Mouse (Mus musculus): ENCODE data around the gene Srbd1.

The Srbd1 gene

DNA sequence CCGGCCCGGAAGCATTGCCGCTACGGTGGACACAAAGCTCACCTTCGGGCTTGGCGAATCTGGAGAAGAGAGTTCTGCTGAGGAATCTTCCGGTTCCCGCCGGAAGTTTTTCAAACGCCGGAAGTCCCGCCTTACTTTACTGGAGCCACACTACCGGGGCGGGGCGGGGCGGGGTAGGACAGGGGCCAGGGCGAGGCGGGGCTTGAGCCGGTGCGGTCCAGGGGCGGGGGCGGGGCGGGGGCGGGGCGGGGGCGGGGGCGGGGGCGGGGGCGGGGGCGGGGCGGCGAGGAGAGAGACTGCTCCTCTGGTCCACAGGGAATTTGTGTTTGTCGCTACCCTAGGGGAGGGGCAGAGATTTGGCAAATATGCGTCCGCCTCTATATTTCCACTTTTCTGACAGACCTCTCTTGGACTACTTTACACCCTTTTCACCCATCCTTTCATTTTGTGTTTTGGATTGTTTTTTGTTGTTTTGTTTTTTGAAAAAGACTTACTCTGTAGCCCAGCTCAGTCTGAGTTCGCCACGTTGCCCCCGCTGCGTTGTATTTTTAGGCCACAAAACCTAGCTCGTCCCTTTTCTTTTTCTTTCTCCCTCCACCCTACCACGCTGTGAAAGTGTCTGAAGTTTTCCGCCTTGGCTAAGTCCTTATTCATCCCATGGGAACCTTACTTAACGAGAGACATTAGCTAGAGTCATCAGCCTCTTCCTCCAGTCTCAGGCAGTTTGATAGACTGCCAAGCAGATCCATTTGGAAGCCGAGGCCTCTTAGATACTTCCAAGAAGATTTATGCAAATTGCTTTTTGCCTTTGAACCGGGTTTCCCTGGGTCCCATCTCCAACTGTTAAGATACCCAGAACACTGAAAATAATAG lies at the start of gene Srbd1:
TSS of gene Srbd1 (minus strand) at position 97 of the 873 bp plus-strand sequence.
- ATAC-seq (ENCODE audit: insufficient number of reproducible peaks, low FRiP score, low TSS enrichment), result peak; percentile 78

DNA sequence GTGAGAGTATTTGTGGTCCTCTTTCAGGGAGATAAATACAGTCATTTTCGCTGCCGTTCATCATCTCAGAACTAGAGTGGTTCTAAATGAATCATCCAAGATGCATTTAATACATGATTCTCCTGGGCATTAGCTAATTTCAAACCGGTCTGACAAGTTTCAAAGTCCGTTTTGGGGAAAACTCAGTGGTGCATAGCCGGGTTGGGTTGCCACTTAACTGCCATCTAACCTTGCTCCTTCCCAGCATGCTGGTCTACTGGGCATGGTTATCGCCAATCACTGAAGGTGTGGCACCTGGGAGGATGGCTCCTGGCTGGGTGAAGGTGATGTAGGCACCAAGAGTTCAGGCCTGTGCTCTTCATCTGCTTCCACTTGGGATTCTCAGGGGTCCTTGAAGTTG lies 49.0 kb upstream of the Srbd1 start:
- no peak for ATAC-seq (ENCODE audit: insufficient number of reproducible peaks, low FRiP score, low TSS enrichment)

DNA sequence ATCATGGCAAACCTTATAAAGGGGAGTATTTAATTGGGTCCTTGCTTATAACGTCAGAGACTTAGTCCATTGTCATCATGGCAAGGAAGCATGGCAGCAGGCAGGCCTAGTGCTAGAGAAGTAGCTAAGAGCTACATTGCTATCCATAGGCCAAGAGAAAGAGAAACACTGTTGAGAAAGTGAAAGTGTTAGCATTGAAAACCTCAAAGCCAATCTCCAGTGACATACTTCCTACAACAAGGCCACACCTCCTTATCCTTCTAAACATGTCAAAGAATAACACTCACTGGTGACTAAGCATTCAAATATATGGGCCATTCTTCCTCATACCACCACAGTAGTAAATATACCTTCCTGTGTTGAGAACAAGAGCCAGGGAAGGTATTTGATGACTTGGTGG lies 42.8 kb upstream of the Srbd1 start:
- ATAC-seq (ENCODE audit: insufficient number of reproducible peaks, low FRiP score, low TSS enrichment), result no peak

DNA sequence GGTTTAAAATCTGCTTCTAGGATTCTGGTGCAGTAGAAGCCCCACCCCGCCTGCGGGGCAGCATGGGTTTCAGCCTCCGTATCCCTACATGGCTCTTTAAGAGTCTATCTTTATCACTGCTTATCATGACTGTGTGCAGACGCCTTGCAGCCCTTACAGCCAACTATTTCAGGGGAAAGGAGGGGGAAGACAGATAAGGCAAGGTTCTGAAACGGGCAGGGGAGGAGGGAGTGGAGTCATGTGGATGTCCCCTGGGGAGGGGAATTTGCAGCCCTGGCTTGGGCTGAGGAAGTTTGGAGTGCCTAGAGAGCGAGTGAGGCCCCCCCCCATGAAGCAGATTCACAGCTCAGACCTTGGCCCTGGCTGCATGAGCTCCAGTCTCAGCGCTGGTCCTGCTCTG lies 40.6 kb upstream of the Srbd1 start:
- ATAC-seq (ENCODE audit: insufficient number of reproducible peaks, low FRiP score, low TSS enrichment), result no peak

DNA sequence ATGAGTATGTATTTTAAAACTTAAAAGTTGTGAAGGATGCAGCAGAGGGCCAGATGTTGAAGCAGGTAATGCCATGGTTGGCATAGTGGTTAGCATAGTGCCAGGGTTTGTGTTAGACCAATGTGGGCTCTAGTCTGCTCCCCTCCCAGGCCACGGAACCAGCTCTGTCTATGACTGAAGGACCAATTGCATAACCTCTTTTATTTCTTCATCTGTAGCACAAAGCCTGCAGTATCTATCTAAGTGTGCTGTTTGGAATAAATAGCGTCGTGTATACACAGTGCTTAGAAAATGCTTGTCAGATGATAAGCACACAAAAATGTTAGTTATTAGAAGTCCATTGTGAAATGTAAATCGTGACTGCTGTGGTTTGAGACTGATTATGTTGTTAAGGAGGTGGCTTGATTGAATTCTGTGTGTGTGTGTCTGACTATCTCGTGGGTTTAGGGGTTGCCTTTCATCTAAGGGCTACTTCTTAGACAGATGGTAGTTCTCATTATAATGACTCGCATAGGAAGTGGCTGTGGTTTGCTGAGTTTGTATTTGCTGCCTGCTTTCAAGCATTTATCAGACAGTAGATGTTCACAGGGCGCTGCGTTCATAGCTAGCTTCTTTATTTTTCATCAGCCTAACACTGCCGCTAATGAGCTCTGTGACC lies 39.7 kb upstream of the Srbd1 start:
- ATAC-seq (ENCODE audit: insufficient number of reproducible peaks, low FRiP score, low TSS enrichment), result no peak

DNA sequence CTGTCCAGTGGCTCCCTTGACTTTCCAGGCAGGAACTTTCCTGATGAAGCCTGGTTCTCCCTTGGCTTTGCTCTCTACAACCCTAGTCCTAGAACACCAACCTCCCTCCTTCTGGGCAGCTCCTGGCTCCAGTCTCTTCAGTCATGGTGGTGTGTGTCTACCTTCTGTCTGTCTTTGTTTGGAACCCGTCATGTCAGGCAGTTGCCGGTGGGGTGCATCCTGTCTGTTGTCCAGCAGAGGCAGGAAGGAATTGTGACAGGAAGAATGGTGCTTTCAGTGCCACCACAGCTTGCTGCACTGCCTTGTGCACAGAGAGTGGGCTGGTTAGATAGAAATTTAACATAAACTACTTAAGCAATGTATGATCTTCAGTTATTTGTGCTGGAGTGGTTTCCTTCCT lies 38.8 kb upstream of the Srbd1 start:
- ATAC-seq (ENCODE audit: insufficient number of reproducible peaks, low FRiP score, low TSS enrichment), result peak; percentile 58; the same call in 1 of the 2 replicates

DNA sequence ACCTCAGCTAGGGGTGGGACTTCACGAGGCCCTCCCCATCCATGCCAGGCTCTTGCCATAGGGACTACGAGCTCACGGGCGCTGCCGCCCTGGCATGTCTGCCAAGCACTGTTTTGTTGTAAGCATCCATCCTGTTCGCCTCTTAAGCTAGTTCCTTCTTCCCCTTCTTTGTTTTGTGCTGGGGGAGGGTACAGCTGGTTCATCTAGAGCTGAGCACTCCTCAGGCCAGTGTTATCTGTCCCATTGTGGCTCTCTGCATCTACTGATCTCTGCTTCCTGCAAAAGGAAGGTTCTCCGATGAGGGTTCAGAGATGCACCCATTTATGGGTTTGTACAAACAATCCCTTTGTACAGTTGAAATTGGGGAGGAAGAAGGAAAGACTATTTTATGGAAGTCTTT lies 31.7 kb upstream of the Srbd1 start:
- ATAC-seq (ENCODE audit: insufficient number of reproducible peaks, low FRiP score, low TSS enrichment), result no peak

DNA sequence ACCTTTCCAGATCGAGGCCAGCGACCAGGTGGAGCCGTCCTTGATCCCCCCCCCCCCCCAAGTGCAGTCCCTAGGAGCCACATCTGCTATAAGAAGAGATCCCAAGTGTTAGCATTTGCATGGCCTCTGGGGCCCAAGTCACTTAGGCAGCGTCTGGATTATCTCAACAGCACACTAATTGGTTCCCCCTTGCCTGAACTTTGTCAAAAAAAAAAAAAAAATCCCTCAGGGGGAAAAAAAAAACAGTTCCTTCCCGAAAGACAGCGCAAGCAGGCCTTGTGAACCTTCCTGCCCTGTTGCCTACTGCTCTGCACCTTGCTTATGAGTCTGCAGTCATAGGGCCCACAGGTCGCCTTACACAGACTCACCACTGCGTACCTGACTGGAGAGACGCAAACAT lies 30.5 kb upstream of the Srbd1 start:
- no peak for ATAC-seq (ENCODE audit: insufficient number of reproducible peaks, low FRiP score, low TSS enrichment)

DNA sequence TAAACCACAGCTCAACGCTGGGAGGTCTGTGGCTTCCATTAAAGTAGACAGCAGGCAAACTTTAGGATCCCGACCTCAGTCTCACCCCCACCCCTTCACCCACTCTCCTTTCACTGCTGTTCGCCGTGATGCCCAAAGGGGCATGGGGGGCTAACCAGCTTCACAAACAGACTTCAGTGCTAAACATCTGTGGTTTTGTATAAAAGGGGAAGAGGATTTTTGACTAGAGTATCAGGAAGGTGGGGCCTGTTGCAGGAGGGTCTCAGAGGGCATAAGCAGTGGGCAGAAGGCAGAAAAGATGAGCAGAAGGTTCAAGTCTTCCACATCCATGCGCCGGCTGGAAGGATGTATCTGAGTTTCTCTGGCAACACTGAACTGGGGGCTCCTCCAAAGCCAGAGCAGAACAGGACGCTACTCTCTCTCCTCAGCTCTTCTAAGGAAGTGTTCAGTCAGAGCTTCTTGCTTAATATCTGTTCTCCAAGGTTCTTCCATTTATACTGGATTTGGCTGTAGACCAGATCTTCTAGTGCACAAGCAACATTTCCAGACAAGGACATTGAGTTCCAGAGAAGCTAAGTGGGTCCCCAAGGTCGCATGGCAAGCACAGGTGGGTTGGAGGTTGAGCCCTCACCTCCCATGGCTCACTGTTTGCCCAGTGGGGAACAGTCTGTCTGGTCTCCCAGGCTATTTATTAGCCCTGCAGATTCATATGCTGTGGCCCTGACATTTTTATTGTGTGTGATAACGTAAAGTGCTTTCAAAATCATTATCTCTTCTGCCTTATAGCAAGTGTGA lies 25.4 kb upstream of the Srbd1 start:
- ATAC-seq (ENCODE audit: insufficient number of reproducible peaks, low FRiP score, low TSS enrichment), result no peak

DNA sequence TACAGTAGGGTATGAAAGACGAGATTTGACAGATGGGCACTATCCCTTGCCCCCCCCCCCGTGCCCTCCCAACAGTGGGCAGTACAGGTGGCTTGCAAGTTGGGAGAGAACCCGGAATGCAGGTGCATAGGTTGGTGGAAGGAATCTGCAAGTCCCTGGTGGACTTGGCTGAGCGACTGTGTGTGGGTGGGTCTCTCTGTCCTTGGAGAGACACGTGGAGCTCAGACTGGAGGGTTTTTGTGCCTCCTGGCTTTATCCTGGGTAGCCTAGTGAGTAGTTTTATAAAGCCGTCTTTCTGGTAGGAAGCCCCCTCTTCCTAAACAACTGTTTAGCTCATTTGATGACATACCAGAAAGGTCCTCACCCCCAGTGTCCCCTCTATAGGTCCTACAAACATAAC lies 24.1 kb upstream of the Srbd1 start:
- 0 out of 2 replicates have a peak, but pooled peaks have one; percentile 4 for ATAC-seq (ENCODE audit: insufficient number of reproducible peaks, low FRiP score, low TSS enrichment)

DNA sequence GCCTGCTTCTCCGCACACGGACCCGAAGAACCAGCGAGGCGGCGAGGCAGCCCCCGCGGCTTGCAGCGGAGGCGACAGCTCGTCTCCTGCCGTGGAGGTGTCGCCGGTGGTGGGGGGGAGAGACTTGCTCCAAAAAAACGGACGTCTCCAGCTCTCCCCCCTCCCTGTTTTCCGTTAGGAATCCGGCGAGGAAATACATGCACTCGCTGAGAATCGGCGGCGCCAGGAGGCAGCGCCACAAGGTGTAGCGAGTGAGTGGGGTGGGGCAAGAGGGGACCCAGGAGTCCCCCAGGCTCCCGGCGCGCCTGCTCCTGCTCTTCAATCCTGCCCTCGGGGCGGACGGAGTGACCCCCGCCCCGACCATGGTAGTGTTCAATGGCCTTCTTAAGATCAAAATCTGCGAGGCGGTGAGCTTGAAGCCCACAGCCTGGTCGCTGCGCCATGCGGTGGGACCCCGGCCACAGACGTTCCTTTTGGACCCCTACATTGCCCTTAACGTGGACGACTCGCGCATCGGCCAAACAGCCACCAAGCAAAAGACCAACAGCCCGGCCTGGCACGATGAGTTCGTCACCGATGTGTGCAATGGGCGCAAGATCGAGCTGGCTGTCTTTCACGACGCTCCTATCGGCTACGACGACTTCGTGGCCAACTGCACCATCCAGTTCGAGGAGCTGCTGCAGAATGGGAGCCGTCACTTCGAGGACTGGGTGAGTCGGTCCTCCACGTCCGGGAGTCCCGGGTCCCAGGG lies 23.4 kb upstream of the Srbd1 start:
- ATAC-seq (ENCODE audit: insufficient number of reproducible peaks, low FRiP score, low TSS enrichment), result no peak

DNA sequence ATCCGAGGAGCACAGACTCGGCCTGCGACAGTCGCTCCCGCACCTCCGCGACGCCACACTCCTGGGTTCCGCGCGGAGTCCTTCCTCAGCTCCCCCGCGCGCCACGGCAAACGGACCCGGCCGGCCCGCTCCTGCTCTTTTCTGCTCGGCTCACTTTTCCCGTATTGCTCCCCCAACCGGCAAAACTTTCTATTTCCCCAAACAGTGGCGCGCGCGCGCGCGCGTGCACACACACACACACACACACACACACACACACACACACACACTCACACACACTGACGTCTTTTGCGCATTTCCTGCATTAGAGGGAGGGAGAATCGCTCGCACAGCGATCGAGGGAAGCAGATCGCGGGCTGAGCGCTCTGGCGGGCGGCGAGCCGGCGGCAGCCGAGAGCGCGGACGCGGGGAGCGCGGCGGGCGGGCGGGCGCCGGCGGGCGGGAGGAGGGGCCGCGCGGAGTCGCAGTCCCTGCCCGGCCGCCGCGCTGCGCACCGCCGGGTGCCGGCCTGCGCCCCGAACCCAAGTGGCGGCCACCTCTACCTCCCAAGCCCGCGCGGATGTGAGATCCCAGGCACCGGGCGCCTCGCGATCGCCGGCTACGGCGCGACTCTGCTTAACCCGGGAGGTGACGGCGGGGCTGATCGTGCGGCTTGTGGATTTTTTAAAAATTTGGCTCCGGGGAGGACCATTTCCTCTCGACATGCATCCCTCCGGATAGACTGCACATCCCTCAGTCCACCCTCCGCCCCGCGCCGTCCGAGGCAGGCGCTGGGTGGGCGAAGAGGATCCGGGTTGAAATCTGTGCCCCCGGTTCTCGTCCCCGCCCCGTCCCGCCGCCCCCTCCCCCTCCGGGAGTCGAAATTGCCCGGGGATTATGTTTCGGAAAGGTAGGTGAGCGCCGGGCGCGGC lies 22.6 kb upstream of the Srbd1 start, which contains the start of gene Prkce:
TSS of gene Prkce (plus strand) at position 466 of the 911 bp plus-strand sequence.
- ATAC-seq (ENCODE audit: insufficient number of reproducible peaks, low FRiP score, low TSS enrichment), result peak; percentile 45

DNA sequence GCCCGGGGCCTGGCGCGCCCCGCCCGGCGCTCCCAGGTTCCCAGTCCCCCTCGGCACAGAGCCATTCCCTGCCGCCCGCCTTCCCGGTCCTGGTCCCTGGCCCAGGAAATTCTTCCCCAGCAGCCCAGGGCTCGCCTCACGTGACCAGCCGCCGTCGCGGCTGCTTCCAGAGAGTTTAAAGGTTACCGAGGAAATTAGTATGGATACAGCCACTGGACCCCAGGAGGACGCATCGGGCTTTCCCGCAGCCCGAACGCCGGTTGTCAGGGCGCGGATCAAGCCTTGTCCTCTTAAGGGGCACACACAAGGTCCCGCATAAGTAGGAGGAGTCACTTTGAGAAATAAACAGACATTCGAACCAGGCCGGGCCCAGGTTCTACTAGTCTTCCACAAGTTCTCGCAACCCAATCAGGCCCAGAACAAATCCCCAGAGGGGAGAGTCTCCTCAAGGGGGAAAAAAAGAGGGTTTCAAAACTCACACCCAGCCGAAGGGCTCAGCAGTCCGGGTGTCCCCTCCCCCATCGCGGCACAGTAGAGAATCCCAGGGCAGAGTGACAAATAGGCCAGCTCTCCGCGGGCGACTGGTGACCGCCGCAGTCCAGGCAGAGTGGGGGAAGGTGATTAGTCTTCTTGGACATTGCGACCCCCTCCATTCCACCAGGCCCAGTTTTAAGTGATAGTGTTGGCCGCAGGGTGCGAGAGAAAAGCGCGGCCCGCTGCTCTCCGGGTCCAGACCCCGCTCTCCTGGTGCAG lies 21.8 kb upstream of the Srbd1 start:
- peak; percentile 16; the same call in 1 of the 2 replicates for ATAC-seq (ENCODE audit: insufficient number of reproducible peaks, low FRiP score, low TSS enrichment)

DNA sequence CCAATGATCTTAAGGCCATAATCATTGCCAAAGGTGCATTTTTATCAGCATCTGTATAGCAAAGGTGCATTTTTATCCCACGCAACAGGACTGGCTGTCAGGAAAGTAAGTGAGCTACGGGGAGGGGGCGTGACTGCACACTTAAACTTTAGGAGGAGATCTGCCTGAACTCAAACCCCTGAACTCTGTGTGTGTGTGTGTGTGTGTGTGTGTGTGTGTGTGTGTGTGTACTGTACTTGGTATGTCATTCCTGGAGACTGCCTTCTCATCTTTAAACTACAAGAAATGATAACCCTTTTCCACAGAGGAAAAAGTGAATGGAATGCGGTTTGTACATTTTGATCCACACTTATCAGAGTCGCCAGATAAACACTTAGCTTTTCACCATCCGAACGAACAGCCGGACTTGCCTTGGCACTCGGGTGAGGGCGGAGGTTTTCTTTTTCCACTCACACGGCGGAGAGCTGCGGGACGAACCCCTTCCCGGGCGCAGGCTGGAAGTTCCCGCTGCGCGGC lies 21.1 kb upstream of the Srbd1 start:
- no peak; the same call in 1 of the 2 replicates for ATAC-seq (ENCODE audit: insufficient number of reproducible peaks, low FRiP score, low TSS enrichment)

DNA sequence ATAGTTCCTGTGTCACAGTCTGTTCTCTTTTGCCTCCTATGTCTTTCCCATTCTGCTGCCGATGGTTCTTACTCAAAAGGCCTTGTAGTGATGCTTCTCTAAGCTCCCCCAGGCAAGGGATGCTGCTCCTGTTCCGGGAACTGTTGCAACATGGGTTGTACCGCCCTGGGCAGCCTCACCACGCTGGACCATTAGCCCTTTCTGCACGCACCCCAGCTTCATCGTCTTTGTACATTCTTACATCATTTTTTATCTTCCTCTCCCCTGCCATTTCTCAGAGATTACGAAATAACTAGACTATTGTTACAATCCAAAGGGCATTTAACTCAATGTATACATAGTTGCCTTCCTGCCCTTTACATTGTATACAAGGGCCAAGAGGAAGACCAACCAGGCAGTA lies 19.4 kb upstream of the Srbd1 start:
- ATAC-seq (ENCODE audit: insufficient number of reproducible peaks, low FRiP score, low TSS enrichment), result no peak

DNA sequence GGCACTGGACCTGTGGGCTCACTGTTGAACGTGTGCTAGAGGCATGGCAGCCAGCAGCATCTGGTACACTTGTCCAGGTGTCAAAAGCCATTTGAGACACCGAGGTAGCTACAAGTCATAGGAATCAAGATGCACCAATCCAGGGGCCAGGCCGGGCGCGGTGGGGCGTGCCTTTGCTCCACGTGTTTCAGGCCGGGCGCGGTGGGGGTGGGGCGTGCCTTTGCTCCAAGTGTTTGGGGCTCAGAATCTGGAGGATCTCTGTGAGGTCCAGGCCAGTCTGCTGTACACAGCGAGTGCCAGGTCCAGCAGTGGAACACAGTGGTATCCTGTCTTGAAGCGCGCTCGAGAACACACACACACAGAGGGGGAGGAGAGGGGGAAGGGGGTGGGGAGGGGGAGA lies 17.7 kb upstream of the Srbd1 start:
- ATAC-seq (ENCODE audit: insufficient number of reproducible peaks, low FRiP score, low TSS enrichment), result no peak

DNA sequence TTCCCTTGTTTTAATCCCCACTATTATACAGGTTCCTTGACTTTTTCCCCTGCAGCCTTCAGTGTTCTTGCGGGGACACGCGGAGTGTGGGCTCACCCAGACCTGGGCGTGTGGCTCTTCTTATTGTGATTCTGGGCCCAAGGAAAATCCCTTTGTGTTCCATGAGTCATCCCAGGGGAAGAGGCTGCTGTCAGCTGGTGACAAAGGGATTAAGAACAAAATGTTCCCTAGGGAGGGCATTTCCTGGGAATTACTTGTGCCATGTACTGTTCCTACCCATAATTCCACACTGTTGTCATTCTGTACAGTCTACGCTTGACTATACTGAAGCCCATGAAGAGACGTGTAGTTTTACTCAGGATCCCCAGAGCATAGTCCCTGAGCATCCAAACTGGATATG lies 12.0 kb upstream of the Srbd1 start:
- ATAC-seq (ENCODE audit: insufficient number of reproducible peaks, low FRiP score, low TSS enrichment), result no peak

DNA sequence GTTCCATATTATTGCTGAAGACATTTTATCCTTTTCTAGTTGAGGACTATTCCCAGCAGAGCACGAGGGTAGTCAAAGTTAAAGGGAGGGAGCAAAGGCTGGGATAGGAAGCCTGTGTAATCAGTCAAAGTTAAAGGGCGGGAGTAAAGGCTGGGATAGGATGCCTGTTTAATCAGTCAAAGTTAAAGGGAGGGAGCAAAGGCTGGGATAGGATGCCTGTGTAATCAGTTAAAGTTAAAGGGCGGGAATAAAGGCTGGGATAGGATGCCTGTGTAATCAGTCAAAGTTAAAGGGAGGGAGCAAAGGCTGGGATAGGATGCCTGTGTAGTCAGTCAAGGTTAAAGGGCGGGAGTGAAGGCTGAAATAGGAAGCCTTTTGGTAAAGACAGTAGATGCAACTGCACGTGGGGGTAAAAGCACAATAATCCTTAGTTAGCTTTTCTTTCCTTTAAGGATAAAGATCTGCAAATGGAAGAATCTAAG lies 5.9 kb upstream of the Srbd1 start:
- ATAC-seq (ENCODE audit: insufficient number of reproducible peaks, low FRiP score, low TSS enrichment), result peak; percentile 99

Measured in cerebellum, adult (tissue).